Mouse (Mus musculus): ENCODE measurements around the gene Cfap54. TPM values are rescaled to one million over a fixed set of nuclear protein-coding genes. Genes with fewer than 3 reads are reported as not detected.

Gene Cfap54
- polyA plus RNA-seq, 1 experiment from 2014 or later = 0.48 TPM

DNA sequence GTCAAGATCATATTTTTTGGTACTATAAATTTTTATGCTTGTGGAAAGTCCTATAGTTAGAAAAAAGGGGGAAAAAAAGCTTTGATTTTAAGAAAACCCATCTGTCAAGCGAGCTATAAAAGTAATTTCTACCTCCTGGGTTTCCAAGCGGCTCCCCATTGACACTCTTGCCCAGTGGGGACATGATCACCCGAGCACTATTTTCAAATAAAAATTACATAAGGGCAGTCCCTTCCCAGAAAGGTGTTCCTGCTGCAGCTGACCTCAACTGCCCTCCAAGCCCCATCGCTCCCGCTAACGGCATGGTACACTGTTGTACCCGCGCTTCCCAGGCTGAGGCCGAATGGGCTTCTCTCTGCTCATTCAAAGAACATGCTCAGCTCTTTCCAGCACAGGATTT lies 5.0 kb downstream of the Cfap54 start:
- Histone ChIP-seq H3K36me3 (no peaks in the 10 kb centered on the region), H3K27ac (no peak overlapping the region), H3K4me3 (replicated peaks) (no peak overlapping the region), H3K9ac (replicated peaks) (no peak overlapping the region), H3K4me1 (replicated peaks) (0 out of 2 replicates have a peak, but pooled peaks cover 6% of the 10 kb centered on the region), H3K9me3 (no peaks in the 10 kb centered on the region), H3K4me2 (no peak overlapping the region), H3K27me3 (no peaks in the 10 kb centered on the region)
- 76% methylated on average over 9 of the region's 9 CpGs for WGBS
- ATAC-seq (ENCODE audit: insufficient number of reproducible peaks, insufficient read depth, low FRiP score, low TSS enrichment, low read depth) = no peak

DNA sequence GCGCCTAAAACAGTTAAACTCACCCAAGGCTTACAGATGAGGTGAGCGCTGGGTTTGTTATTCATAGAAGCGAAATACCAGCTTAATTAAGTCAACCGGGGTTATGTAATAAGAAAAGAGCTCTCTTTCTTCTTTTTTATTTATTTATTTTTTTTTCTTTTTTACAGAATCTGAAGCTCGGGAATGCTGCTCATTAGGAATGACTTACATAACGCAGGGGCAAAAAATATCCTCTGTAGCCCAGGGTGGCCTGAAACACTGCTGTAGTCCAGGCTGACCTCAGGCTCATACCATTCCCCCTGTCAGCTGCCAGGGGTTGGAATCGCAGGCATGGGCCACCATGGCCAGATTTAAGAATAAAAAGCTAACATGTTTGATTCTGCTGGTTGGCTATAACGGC lies 5.6 kb downstream of the Cfap54 start:
- H3K27ac ChIP-seq = no peak overlapping the region
- no peaks in the 10 kb centered on the region for H3K9me3 ChIP-seq
- ATAC-seq (ENCODE audit: insufficient number of reproducible peaks, insufficient read depth, low FRiP score, low TSS enrichment, low read depth) = no peak
- H3K36me3 ChIP-seq = no peaks in the 10 kb centered on the region
- WGBS = 65% methylated on average over 8 of the region's 8 CpGs
- no peaks in the 10 kb centered on the region for H3K27me3 ChIP-seq
- H3K4me1 ChIP-seq (replicated peaks) = 0 out of 2 replicates have a peak, but pooled peaks cover 3% of the 10 kb centered on the region
- no peak overlapping the region for H3K9ac ChIP-seq (replicated peaks)
- no peak overlapping the region for H3K4me3 ChIP-seq (replicated peaks)
- H3K4me2 ChIP-seq = no peak overlapping the region

DNA sequence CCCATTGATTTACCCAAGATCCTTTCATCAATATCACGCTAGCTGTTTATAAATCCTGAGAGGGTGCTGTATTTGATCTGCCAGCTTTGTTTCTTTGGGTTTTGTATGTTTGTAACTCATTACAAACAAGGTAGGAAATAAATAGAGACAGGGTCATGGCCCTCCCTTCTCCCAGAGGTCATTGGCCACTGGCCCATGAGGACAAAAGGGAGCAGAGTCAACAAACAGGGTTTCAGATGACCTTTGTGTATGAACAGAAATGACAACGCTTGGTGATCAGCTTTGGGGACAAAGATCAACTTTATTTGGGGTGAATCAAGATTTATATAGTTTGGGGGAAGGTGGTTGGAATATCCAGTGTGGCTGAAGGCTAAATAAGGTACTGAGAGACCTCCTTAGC lies 8.6 kb downstream of the Cfap54 start:
- 0 out of 2 replicates have a peak, but pooled peaks cover 3% of the 10 kb centered on the region for H3K4me1 ChIP-seq (replicated peaks)
- H3K27me3 ChIP-seq = no peaks in the 10 kb centered on the region
- no peak overlapping the region for H3K4me3 ChIP-seq (replicated peaks)
- H3K4me2 ChIP-seq = no peak overlapping the region
- no peaks in the 10 kb centered on the region for H3K9me3 ChIP-seq
- 84% methylated on average over 2 of the region's 2 CpGs for WGBS
- no peak overlapping the region for H3K9ac ChIP-seq (replicated peaks)
- H3K36me3 ChIP-seq = no peaks in the 10 kb centered on the region
- no peak overlapping the region for H3K27ac ChIP-seq
- no peak for ATAC-seq (ENCODE audit: insufficient number of reproducible peaks, insufficient read depth, low FRiP score, low TSS enrichment, low read depth)

DNA sequence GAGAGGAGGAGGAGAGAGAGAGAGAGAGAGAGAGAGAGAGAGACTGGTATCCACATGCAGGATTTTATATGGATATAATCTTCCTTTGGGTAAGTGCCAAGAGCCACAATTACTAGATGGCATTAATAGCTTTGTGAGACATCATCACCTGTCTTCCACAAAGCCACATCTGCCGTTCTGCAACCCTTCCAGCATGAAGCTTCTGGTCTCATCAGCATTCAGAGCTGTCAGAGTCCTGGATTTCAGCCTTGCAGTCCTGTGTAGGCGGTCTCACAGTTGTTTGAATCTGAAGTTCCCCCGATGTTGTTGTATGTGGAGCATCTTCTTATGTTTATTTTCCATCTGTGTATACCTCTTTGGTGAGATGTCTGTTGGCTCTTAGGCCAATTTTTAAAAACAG lies 9.7 kb downstream of the Cfap54 start:
- no peaks in the 10 kb centered on the region for H3K36me3 ChIP-seq
- WGBS = 75% methylated on average over 3 of the region's 3 CpGs
- no peak for ATAC-seq (ENCODE audit: insufficient number of reproducible peaks, insufficient read depth, low FRiP score, low TSS enrichment, low read depth)
- no peak overlapping the region for H3K4me2 ChIP-seq
- H3K4me3 ChIP-seq (replicated peaks) = no peak overlapping the region
- H3K27me3 ChIP-seq = no peaks in the 10 kb centered on the region
- no peak overlapping the region for H3K9ac ChIP-seq (replicated peaks)
- H3K4me1 ChIP-seq (replicated peaks) = no peaks in the 10 kb centered on the region
- H3K9me3 ChIP-seq = no peaks in the 10 kb centered on the region
- no peak overlapping the region for H3K27ac ChIP-seq

DNA sequence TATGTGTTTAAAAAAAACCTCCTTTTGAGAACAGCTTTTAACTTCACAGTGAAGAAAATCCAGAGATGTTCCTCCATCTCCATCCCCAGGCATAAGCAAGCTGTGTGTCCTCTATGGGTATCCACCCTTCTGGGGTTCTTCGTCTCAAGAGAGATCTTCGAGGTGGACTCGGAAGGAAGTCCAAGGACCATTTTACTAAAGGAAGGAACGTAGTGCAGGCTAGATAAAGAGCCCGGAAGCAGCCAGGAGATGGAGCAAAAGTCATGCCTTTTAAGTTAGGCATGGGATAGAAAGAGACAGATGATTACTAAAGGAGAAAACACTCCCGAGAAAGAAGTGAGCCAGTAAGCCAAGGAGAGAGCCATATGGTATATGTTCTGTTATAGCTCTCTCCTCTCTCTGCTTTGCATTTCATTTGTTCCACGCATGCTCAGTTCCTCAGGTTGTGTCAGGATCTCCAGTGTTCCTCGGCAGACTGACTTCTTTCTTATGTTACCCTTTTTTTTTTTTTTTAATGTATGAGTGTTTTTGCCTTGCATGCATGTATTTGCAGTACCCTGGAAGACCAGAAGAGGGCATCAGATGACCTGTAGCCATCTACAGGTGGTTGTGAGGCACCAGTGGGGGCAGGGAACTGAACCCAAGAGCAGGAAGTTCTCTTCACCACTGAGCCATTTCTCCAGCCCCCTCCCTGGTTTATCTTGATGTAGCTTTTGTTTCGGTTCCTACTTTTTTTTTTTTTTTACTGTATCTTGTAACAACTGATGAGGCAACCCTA lies 11.1 kb downstream of the Cfap54 start:
- no peaks in the 10 kb centered on the region for H3K36me3 ChIP-seq
- WGBS = 72% methylated on average over 9 of the region's 9 CpGs
- no peaks in the 10 kb centered on the region for H3K9me3 ChIP-seq
- H3K9ac ChIP-seq (replicated peaks) = no peak overlapping the region
- no peaks in the 10 kb centered on the region for H3K4me1 ChIP-seq (replicated peaks)
- no peak for ATAC-seq (ENCODE audit: insufficient number of reproducible peaks, insufficient read depth, low FRiP score, low TSS enrichment, low read depth)
- H3K4me3 ChIP-seq (replicated peaks) = no peak overlapping the region
- no peaks in the 10 kb centered on the region for H3K27me3 ChIP-seq
- no peak overlapping the region for H3K27ac ChIP-seq
- no peak overlapping the region for H3K4me2 ChIP-seq

DNA sequence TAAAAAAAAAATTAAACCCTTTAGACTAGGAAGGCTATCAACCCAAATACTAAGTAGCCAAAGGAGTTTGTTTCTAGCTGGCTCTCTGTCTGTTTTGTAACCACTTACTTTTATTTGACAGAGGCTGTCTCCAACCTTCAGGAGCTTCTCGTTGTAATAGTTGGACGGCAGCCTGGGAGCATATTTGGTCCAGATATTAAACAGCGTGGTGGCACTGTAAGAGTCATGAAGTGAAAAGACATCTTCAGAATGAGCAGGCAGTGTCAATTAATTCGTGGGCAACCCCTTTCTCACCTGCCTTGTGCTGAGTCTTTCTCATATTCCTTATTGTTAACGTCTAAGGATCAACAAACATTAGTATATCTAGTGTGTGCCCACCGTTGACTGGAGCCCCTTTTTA lies 11.7 kb downstream of the Cfap54 start:
- H3K4me3 ChIP-seq (replicated peaks) = no peak overlapping the region
- no peak overlapping the region for H3K9ac ChIP-seq (replicated peaks)
- H3K4me2 ChIP-seq = no peak overlapping the region
- WGBS = 81% methylated on average over 6 of the region's 6 CpGs
- no peak for ATAC-seq (ENCODE audit: insufficient number of reproducible peaks, insufficient read depth, low FRiP score, low TSS enrichment, low read depth)
- H3K4me1 ChIP-seq (replicated peaks) = no peaks in the 10 kb centered on the region
- no peak overlapping the region for H3K27ac ChIP-seq
- no peaks in the 10 kb centered on the region for H3K9me3 ChIP-seq
- no peaks in the 10 kb centered on the region for H3K27me3 ChIP-seq
- H3K36me3 ChIP-seq = no peaks in the 10 kb centered on the region

DNA sequence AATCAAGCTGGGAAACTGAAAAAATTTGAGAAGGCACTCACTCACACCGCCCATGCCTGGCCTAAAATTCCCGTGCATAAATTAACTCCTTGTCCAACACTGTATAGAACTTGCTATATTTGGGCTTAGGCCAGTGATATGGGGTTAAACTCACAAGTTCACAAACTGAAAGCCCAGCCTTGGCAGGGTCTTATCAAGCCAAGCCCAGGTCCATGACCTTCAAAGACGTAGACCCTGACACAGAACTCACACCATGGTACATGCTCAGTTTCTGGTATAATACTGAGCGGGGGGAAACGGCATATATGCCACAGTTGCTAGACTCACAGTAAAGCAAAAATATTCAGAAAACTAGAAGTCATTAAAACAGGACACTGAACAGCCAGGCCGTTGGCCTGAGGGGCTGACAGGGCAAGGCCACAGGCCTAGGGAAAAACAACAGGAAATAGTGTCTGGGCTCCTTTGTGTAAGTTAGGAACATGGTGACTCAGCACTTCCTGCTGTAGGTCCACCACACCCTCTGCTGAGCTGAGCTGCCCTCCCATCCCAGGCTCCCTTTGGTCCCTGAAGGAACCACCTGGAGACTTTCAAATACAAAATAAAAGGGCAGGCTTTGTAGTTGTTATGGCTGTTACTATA lies 12.3 kb downstream of the Cfap54 start:
- Histone ChIP-seq H3K36me3 (no peaks in the 10 kb centered on the region), H3K9me3 (no peaks in the 10 kb centered on the region), H3K4me2 (no peak overlapping the region), H3K27ac (no peak overlapping the region), H3K27me3 (no peaks in the 10 kb centered on the region), H3K4me3 (replicated peaks) (no peak overlapping the region), H3K4me1 (replicated peaks) (no peaks in the 10 kb centered on the region), H3K9ac (replicated peaks) (no peak overlapping the region)
- 81% methylated on average over 6 of the region's 6 CpGs for WGBS
- no peak for ATAC-seq (ENCODE audit: insufficient number of reproducible peaks, insufficient read depth, low FRiP score, low TSS enrichment, low read depth)

DNA sequence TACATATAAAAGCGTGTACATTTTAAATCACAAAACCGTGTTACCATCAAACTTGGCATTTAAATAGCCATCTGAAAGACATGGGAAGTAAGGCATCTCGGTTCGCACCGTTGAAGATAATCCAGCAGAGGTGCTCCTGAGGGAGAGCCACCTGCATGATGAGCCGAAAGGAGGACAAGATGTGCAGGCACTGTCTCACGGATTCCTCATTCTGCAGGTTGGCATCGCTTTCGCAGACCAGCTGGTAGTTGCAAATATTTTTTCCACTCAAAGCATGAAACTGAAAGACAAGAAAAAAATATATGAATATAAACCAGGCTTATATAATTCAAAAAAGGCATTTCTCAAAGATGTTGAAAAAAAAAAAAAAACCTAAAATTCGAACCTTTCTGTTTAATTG lies 16.4 kb downstream of the Cfap54 start:
- no peaks in the 10 kb centered on the region for H3K36me3 ChIP-seq
- ATAC-seq (ENCODE audit: insufficient number of reproducible peaks, insufficient read depth, low FRiP score, low TSS enrichment, low read depth) = no peak
- H3K4me1 ChIP-seq (replicated peaks) = no peaks in the 10 kb centered on the region
- H3K27me3 ChIP-seq = no peaks in the 10 kb centered on the region
- no peak overlapping the region for H3K4me2 ChIP-seq
- H3K9ac ChIP-seq (replicated peaks) = no peak overlapping the region
- 85% methylated on average over 10 of the region's 10 CpGs for WGBS
- H3K27ac ChIP-seq = no peak overlapping the region
- H3K4me3 ChIP-seq (replicated peaks) = no peak overlapping the region
- H3K9me3 ChIP-seq = no peaks in the 10 kb centered on the region

DNA sequence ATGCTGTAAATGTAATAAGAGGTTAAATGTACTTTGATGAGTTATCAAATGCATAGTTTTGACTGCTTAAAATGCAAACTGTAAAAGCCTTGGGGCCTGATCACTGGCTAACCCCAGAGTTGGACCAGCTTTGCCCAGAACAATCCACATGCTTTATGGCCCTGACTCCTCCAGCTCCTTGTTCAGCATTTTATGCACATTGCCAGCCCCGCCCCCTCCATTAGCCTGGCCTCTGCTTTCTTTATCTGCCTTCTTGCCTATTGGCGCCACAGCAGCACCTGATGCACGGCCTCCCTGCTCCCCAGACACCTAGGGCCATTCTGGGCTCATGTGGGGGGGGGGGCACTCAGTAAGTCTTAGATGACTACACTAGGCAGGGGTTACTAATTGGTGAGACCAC lies 17.8 kb downstream of the Cfap54 start:
- H3K27ac ChIP-seq = no peak overlapping the region
- ATAC-seq (ENCODE audit: insufficient number of reproducible peaks, insufficient read depth, low FRiP score, low TSS enrichment, low read depth) = no peak
- no peaks in the 10 kb centered on the region for H3K9me3 ChIP-seq
- no peaks in the 10 kb centered on the region for H3K36me3 ChIP-seq
- H3K4me1 ChIP-seq (replicated peaks) = no peaks in the 10 kb centered on the region
- H3K27me3 ChIP-seq = no peaks in the 10 kb centered on the region
- H3K4me3 ChIP-seq (replicated peaks) = no peak overlapping the region
- H3K4me2 ChIP-seq = no peak overlapping the region
- no peak overlapping the region for H3K9ac ChIP-seq (replicated peaks)
- 46% methylated on average over 3 of the region's 3 CpGs for WGBS

DNA sequence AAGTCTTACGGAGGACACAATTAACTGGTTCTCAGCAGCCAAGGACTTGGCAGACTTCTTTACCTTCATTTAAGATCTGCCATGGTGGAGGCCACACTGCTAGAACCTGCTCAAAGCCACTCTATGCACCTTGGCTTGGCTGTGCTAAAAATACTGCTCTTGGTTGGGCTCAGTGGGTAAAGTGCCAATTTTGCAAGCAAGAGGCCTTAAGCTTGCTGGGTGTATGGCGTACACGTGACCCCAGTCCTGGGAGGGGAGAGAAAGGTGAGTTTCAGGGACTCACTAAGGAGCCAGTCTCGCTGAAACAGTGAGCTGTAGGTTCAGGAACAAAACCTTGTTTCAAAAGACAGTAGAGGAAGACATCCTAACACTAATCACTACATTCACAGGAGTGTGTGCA lies 19.0 kb downstream of the Cfap54 start:
- Histone ChIP-seq H3K9ac (replicated peaks) (no peak overlapping the region), H3K27me3 (no peaks in the 10 kb centered on the region), H3K9me3 (no peaks in the 10 kb centered on the region), H3K27ac (no peak overlapping the region), H3K36me3 (no peaks in the 10 kb centered on the region), H3K4me1 (replicated peaks) (no peaks in the 10 kb centered on the region), H3K4me3 (replicated peaks) (no peak overlapping the region), H3K4me2 (no peak overlapping the region)
- 82% methylated on average over 4 of the region's 4 CpGs for WGBS
- ATAC-seq (ENCODE audit: insufficient number of reproducible peaks, insufficient read depth, low FRiP score, low TSS enrichment, low read depth) = no peak

DNA sequence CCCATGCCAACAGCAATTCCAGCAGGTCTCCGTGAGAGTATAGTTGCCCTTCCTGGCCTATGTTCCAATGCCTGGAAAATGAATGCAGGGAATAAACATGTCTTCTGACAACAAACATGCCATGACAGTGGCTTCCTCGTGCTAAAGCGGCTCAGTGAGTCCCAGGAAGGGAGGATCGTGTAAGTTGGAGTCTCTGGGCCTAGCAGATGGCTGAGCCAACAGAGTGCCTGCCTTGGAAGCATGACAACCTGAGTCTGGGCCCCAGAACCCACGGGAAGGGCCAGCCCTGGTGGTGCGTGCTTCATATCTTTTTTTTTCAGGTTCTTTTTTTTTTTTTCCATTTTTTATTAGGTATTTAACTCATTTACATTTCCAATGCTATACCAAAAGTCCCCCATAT lies 27.6 kb downstream of the Cfap54 start:
- WGBS = 79% methylated on average over 6 of the region's 6 CpGs
- ATAC-seq (ENCODE audit: insufficient number of reproducible peaks, insufficient read depth, low FRiP score, low TSS enrichment, low read depth) = no peak
- Histone ChIP-seq H3K4me3 (replicated peaks) (no peak overlapping the region), H3K27ac (no peak overlapping the region), H3K4me1 (replicated peaks) (no peaks in the 10 kb centered on the region), H3K4me2 (no peak overlapping the region), H3K9ac (replicated peaks) (no peak overlapping the region), H3K27me3 (no peaks in the 10 kb centered on the region), H3K36me3 (no peaks in the 10 kb centered on the region), H3K9me3 (no peaks in the 10 kb centered on the region)

DNA sequence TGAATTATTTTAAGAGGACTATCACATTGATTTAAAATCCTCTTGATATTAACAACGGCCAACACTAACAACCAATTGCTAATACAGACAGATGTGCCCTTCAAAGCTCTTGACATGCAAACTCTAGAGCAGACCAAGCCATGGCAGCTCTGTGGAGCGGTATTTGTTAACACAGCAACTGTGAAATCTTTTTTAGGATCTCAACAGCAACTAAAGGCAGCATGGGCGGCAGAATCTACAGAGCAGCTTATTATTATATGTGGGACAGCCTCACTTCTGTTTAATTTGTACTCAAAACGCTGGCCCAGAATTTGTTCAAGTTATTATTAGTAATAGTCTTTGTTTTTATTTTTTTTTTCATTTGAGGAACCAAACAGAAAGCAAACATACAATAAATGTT lies 28.1 kb downstream of the Cfap54 start:
- Histone ChIP-seq H3K4me1 (replicated peaks) (no peaks in the 10 kb centered on the region), H3K27ac (no peak overlapping the region), H3K27me3 (no peaks in the 10 kb centered on the region), H3K36me3 (no peaks in the 10 kb centered on the region), H3K4me3 (replicated peaks) (no peak overlapping the region), H3K9ac (replicated peaks) (no peak overlapping the region), H3K4me2 (no peak overlapping the region), H3K9me3 (no peaks in the 10 kb centered on the region)
- 84% methylated on average over 4 of the region's 4 CpGs for WGBS
- ATAC-seq (ENCODE audit: insufficient number of reproducible peaks, insufficient read depth, low FRiP score, low TSS enrichment, low read depth) = no peak
